Mouse (Mus musculus): ENCODE data around the gene Acot8. TPM values are rescaled to one million over a fixed set of nuclear protein-coding genes. Genes with fewer than 3 reads are reported as not detected.

Gene Acot8
- polyA plus RNA-seq, 1 experiment from 2014 or later: 17.8 TPM

- Histone ChIP-seq H3K9me3 (ENCODE audit: low read depth, low read length) (no peaks in the 10 kb centered on the region), H3K4me1 (ENCODE audit: insufficient read depth) (no peaks in the 10 kb centered on the region), H3K27ac (ENCODE audit: low read depth) (peak overlapping the region; percentile 31), H3K36me3 (ENCODE audit: insufficient read depth) (peaks cover 88% of the 10 kb centered on the region), H3K27me3 (ENCODE audit: insufficient read depth, low read length) (no peaks in the 10 kb centered on the region), H3K4me2 (no peak overlapping the region; the same call in 1 of the 2 replicates), H3K4me3 (ENCODE audit: low read depth, low read length) (no peak overlapping the region), H3K9ac (no peak overlapping the region)
- ATAC-seq (ENCODE audit: insufficient read depth) (no peak), DNase-seq (peak; percentile 36)
- WGBS: 79% methylated on average over 4 of the region's 4 CpGs
- TF ChIP-seq CTCF (IDR thresholded peaks at IDR 0.05; ENCODE audit: low read depth): no peak
Measured at GRCm38 (mm10) chr2:164760059-164760833, 44.4 kb downstream of the Acot8 start.

DNA sequence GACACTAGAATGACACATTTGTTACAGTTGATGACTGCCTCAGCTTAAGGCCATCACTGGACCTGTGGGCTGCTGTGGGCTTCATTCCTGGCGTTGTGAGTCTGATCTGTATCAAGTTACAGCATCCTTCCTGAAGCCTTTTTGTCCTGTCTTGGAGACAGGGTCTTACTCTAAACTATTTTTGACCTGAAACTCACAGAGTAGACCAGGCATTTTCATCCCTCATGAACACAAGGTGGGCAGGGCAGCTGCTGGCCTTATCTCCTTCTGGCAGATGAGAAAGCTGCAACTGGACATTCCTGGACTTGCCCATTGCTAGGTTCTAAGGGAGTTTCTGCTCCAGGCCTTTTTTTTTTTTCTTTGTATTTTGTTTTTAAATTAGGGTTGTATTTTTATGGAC, 46.0 kb downstream of the Acot8 start:
- no peak for TF ChIP-seq CTCF (IDR thresholded peaks at IDR 0.05; ENCODE audit: low read depth)
- no peak overlapping the region for H3K9ac ChIP-seq
- no peaks in the 10 kb centered on the region for H3K9me3 ChIP-seq (ENCODE audit: low read depth, low read length)
- H3K4me3 ChIP-seq (ENCODE audit: low read depth, low read length): no peak overlapping the region
- H3K27me3 ChIP-seq (ENCODE audit: insufficient read depth, low read length): no peaks in the 10 kb centered on the region
- H3K4me2 ChIP-seq: no peak overlapping the region
- ATAC-seq (ENCODE audit: insufficient read depth) (no peak), DNase-seq (no peak)
- peaks cover 96% of the 10 kb centered on the region for H3K36me3 ChIP-seq (ENCODE audit: insufficient read depth)
- WGBS: 59% methylated on average over 1 of the region's 1 CpGs
- no peaks in the 10 kb centered on the region for H3K4me1 ChIP-seq (ENCODE audit: insufficient read depth)
- H3K27ac ChIP-seq (ENCODE audit: low read depth): no peak overlapping the region

DNA sequence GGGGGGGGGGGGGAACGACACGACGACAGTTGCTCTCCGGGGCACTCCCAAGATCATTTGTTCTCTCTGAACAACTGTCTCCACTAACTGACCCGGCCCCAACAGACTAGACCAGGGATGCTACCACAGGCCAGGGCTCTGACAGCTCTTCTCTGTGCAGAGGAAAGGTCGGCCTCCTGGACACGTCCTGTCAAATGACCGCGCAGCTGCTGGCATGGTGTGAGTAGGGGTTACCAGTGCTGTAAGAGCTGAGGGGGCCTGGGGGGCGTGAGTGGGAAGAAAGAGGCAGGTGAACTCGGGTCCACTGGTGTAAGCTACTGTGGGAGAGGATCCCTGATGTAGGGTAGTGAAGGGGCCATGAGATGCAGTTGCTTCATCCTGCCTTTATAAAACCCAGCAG, 46.8 kb downstream of the Acot8 start:
- H3K4me3 ChIP-seq (ENCODE audit: low read depth, low read length): no peak overlapping the region
- H3K36me3 ChIP-seq (ENCODE audit: insufficient read depth): peaks cover 96% of the 10 kb centered on the region
- H3K9ac ChIP-seq: no peak overlapping the region
- no peak for TF ChIP-seq CTCF (IDR thresholded peaks at IDR 0.05; ENCODE audit: low read depth)
- H3K4me1 ChIP-seq (ENCODE audit: insufficient read depth): no peaks in the 10 kb centered on the region
- WGBS: 86% methylated on average over 11 of the region's 11 CpGs
- H3K27me3 ChIP-seq (ENCODE audit: insufficient read depth, low read length): no peaks in the 10 kb centered on the region
- no peak overlapping the region; the same call in 1 of the 2 replicates for H3K27ac ChIP-seq (ENCODE audit: low read depth)
- ATAC-seq (ENCODE audit: insufficient read depth) (no peak), DNase-seq (no peak)
- H3K4me2 ChIP-seq: no peak overlapping the region
- no peaks in the 10 kb centered on the region for H3K9me3 ChIP-seq (ENCODE audit: low read depth, low read length)

DNA sequence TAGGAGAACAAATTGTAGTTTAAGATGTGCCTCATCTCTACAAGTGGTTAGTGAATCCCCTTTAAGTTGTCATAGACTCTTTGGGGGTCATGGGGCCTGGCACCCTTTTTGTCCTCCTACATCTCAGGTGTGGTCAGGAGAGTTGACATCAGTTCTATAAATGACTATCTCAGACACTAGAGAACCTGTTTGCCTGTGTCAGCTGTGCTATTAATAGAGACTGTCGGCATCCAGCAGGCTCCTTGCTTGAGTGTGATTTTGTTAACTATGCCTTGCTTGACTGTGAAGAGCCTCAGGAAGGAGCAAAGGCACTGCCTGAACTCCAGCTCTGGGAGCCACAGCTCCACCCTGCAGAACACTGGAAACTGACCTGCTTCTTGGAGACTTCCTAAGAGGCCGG, 49.9 kb downstream of the Acot8 start:
- Histone ChIP-seq H3K36me3 (ENCODE audit: insufficient read depth) (peaks cover 95% of the 10 kb centered on the region), H3K4me1 (ENCODE audit: insufficient read depth) (no peaks in the 10 kb centered on the region), H3K27me3 (ENCODE audit: insufficient read depth, low read length) (no peaks in the 10 kb centered on the region), H3K27ac (ENCODE audit: low read depth) (no peak overlapping the region), H3K9me3 (ENCODE audit: low read depth, low read length) (no peaks in the 10 kb centered on the region), H3K4me2 (no peak overlapping the region), H3K9ac (no peak overlapping the region), H3K4me3 (ENCODE audit: low read depth, low read length) (no peak overlapping the region)
- DNase-seq (no peak), ATAC-seq (ENCODE audit: insufficient read depth) (no peak)
- TF ChIP-seq CTCF (IDR thresholded peaks at IDR 0.05; ENCODE audit: low read depth): no peak
- 83% methylated on average over 2 of the region's 2 CpGs for WGBS

GRCm38 (mm10) chr2:164754105-164754504, 50.6 kb downstream of the Acot8 start:
- no peak overlapping the region for H3K4me3 ChIP-seq (ENCODE audit: low read depth, low read length)
- no peak overlapping the region for H3K9ac ChIP-seq
- H3K9me3 ChIP-seq (ENCODE audit: low read depth, low read length): no peaks in the 10 kb centered on the region
- no peaks in the 10 kb centered on the region for H3K27me3 ChIP-seq (ENCODE audit: insufficient read depth, low read length)
- H3K27ac ChIP-seq (ENCODE audit: low read depth): no peak overlapping the region
- no peak overlapping the region for H3K4me2 ChIP-seq
- no peaks in the 10 kb centered on the region for H3K4me1 ChIP-seq (ENCODE audit: insufficient read depth)
- 77% methylated on average over 11 of the region's 11 CpGs for WGBS
- peaks cover 95% of the 10 kb centered on the region for H3K36me3 ChIP-seq (ENCODE audit: insufficient read depth)
- ATAC-seq (ENCODE audit: insufficient read depth) (no peak), DNase-seq (peak; percentile 11)
- no peak for TF ChIP-seq CTCF (IDR thresholded peaks at IDR 0.05; ENCODE audit: low read depth)

DNA sequence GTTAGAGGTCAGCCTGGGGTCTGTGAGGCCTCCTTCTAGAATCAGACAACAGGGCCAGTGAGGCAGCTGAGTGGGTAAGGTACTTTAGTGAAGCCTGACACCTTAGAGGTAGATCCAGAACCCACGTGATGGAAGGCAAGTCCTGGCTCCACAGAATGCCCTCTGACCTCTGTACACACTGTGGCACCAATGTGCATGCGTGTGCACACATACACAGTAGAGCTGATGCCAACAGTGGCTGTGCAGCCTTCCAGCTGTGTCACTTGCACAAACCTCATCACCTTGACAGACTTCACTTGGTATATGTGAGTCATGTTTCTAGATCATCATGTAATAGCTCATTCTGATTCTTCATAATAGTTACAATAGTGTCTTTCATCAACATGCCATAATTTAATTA, 52.2 kb downstream of the Acot8 start:
- no peaks in the 10 kb centered on the region for H3K9me3 ChIP-seq (ENCODE audit: low read depth, low read length)
- no peak overlapping the region for H3K4me2 ChIP-seq
- ATAC-seq (ENCODE audit: insufficient read depth) (no peak), DNase-seq (no peak)
- no peak overlapping the region for H3K27ac ChIP-seq (ENCODE audit: low read depth)
- H3K9ac ChIP-seq: no peak overlapping the region
- TF ChIP-seq CTCF (IDR thresholded peaks at IDR 0.05; ENCODE audit: low read depth): no peak
- WGBS: 80% methylated on average over 2 of the region's 2 CpGs
- no peaks in the 10 kb centered on the region for H3K4me1 ChIP-seq (ENCODE audit: insufficient read depth)
- no peaks in the 10 kb centered on the region for H3K27me3 ChIP-seq (ENCODE audit: insufficient read depth, low read length)
- no peak overlapping the region for H3K4me3 ChIP-seq (ENCODE audit: low read depth, low read length)
- peaks cover 95% of the 10 kb centered on the region for H3K36me3 ChIP-seq (ENCODE audit: insufficient read depth)

- no peak for TF ChIP-seq CTCF (IDR thresholded peaks at IDR 0.05; ENCODE audit: low read depth)
- Histone ChIP-seq H3K4me3 (ENCODE audit: low read depth, low read length) (no peak overlapping the region), H3K4me2 (no peak overlapping the region), H3K27me3 (ENCODE audit: insufficient read depth, low read length) (no peaks in the 10 kb centered on the region), H3K9ac (no peak overlapping the region), H3K9me3 (ENCODE audit: low read depth, low read length) (no peaks in the 10 kb centered on the region), H3K4me1 (ENCODE audit: insufficient read depth) (no peaks in the 10 kb centered on the region), H3K36me3 (ENCODE audit: insufficient read depth) (peaks cover 64% of the 10 kb centered on the region), H3K27ac (ENCODE audit: low read depth) (no peak overlapping the region)
- no peak for ATAC-seq (ENCODE audit: insufficient read depth)
- 91% methylated on average over 6 of the region's 6 CpGs for WGBS
- no peak for DNase-seq
Measured at GRCm38 (mm10) chr2:164748991-164749390, 55.7 kb downstream of the Acot8 start.

Data from lung, embryonic 14.5 days (tissue).